Comparison of ENCODE assay signal across 16 mouse cellular contexts in genomic region chr6:146636482-146636881, GRCm38 (mm10).
"Had no signal": no experiment of that assay in that cellular context is flagged by ENCODE, and none has a peak within 500 bp of the region (broad histone marks: within the 10 kb centered on the region; RNA-seq: fewer than 3 reads in every experiment).

No protein-coding gene starts in this region.

- H3K9me3 ChIP-seq: neural tube, embryonic 13.5 days; neural tube, embryonic 15.5 days; stomach, embryonic 15.5 days had no signal

- H3K9ac ChIP-seq: neural tube, embryonic 13.5 days; neural tube, embryonic 15.5 days; stomach, embryonic 15.5 days had no signal

- H3K4me3 ChIP-seq: neural tube, embryonic 13.5 days; neural tube, embryonic 15.5 days; stomach, embryonic 15.5 days had no signal

- H3K36me3 ChIP-seq: neural tube, embryonic 13.5 days; neural tube, embryonic 15.5 days; stomach, embryonic 15.5 days had no signal

- H3K27me3 ChIP-seq: neural tube, embryonic 13.5 days; neural tube, embryonic 15.5 days; stomach, embryonic 15.5 days had no signal

- H3K27ac ChIP-seq: neural tube, embryonic 13.5 days; neural tube, embryonic 15.5 days; stomach, embryonic 15.5 days; stomach, postnatal 0 days had no signal

- DNase-seq: retina, postnatal 1 day; right cerebral cortex, adult 18-20 months; right cerebral cortex, postnatal 14 days; right cerebral cortex, postnatal 25 days; right cerebral cortex, postnatal 4 days; spleen, adult 18-20 months; thymus, adult 18-20 months; thymus, adult 2 months; thymus, postnatal 14 days; thymus, postnatal 25 days; thymus, postnatal 36 days; thymus, postnatal 4 days had no signal
